Mouse (Mus musculus) MEL (cell line): ENCODE results near the gene Nsun5. TPM values are rescaled to one million over a fixed set of nuclear protein-coding genes. Genes with fewer than 3 reads are reported as not detected.
A peak's percentile ranks its signal among the peaks of the same experiment; 100 is the strongest.

Source experiments
- DNase-seq: peaks from one replicate; pipeline ENCODE4 v3.0.0; 2011; ENCODE audit warnings: low read depth, low spot score
- H3K27ac ChIP-seq: 2 replicates; pipeline ENCODE4 v1.5.1; 2012; ENCODE audit warnings: low read depth, mild to moderate bottlenecking, control low read depth, low read length, moderate library complexity; ENCODE audit not compliant: control insufficient read depth
- H3K27me3 ChIP-seq, 2 experiments: fragments of 150-350 bp in 1 of 2; sonication (generic) in 1 of 2; 2 replicates each; pipeline ENCODE4 v1.6.1; 2012; ENCODE audit warnings: low read length in 2 of 2, mild to moderate bottlenecking in 2 of 2, improper control_type of control experiment in 1 of 2, moderate library complexity in 1 of 2; ENCODE audit not compliant: insufficient read depth in 2 of 2, control insufficient read depth in 1 of 2
- H3K36me3 ChIP-seq, 2 experiments: 2 replicates each; pipeline ENCODE4 v1.6.1; 2012 to 2014; ENCODE audit warnings: low read length in 2 of 2, improper control_type of control experiment in 1 of 2, inconsistent platforms in 1 of 2, mild to moderate bottlenecking in 1 of 2; ENCODE audit not compliant: insufficient read depth in 2 of 2, control insufficient read depth in 1 of 2
- H3K4me1 ChIP-seq, 2 experiments: fragments of 150-350 bp in 1 of 2; sonication (generic) in 1 of 2; 2 replicates each; pipeline ENCODE4 v1.6.1; 2012; ENCODE audit warnings: low read length in 2 of 2, improper control_type of control experiment in 1 of 2, mild to moderate bottlenecking in 1 of 2; ENCODE audit not compliant: insufficient read depth in 2 of 2, control insufficient read depth in 1 of 2
- H3K4me3 ChIP-seq, 2 experiments: fragments of 150-350 bp in 1 of 2; sonication (generic) in 1 of 2; 2 replicates each; pipeline ENCODE4 v1.5.1; 2012; ENCODE audit warnings: low read depth in 2 of 2, low read length in 2 of 2, mild to moderate bottlenecking in 2 of 2, moderate library complexity in 2 of 2, control low read depth in 1 of 2, improper control_type of control experiment in 1 of 2; ENCODE audit not compliant: control insufficient read depth in 1 of 2, insufficient read depth in 1 of 2
- H3K79me2 ChIP-seq: 2 replicates; pipeline ENCODE4 v1.6.1; 2012; ENCODE audit warnings: mild to moderate bottlenecking, low read length, moderate library complexity; ENCODE audit not compliant: control insufficient read depth, poor library complexity, insufficient read depth
- H3K9ac ChIP-seq: 2 replicates; pipeline ENCODE4 v1.6.1; 2012; ENCODE audit warnings: low read depth, mild to moderate bottlenecking, control low read depth, low read length, moderate library complexity; ENCODE audit not compliant: control insufficient read depth, poor library complexity, severe bottlenecking
- H3K9me3 ChIP-seq: fragments of 150-350 bp; sonication (generic); replicated peaks from 2 replicates; pipeline ENCODE4 v1.6.1; 2012; ENCODE audit warnings: mild to moderate bottlenecking, low read length, improper control_type of control experiment, moderate library complexity; ENCODE audit not compliant: insufficient read depth
- BHLHE40 ChIP-seq: IDR thresholded peaks from 2 replicates; pipeline ENCODE4 v1.6.1; 2012; ENCODE audit warnings: low read depth, mild to moderate bottlenecking, inconsistent platforms, low read length, improper control_type of control experiment, borderline replicate concordance
- CHD1 ChIP-seq: IDR thresholded peaks from 2 replicates; pipeline ENCODE4 v1.6.1; 2012; ENCODE audit warnings: low read depth, mild to moderate bottlenecking, inconsistent platforms, low read length, improper control_type of control experiment
- CTCF ChIP-seq, 3 experiments: IDR thresholded peaks in 2 of 3; conservative IDR thresholded peaks in 1 of 3; 2 replicates each; pipeline ENCODE4 v1.5.1; 2011 to 2012; ENCODE audit warnings: low read length in 3 of 3, low read depth in 2 of 3, mild to moderate bottlenecking in 2 of 3, improper control_type of control experiment in 1 of 3, inconsistent platforms in 1 of 3, mixed read lengths in 1 of 3, moderate library complexity in 1 of 3; ENCODE audit not compliant: control insufficient read depth in 1 of 3, insufficient read depth in 1 of 3, poor library complexity in 1 of 3, severe bottlenecking in 1 of 3
- E2F4 ChIP-seq: IDR thresholded peaks from 2 replicates; pipeline ENCODE4 v1.6.1; 2011; ENCODE audit warnings: low read depth, low read length, improper control_type of control experiment, borderline replicate concordance
- EP300 ChIP-seq, 2 experiments: IDR thresholded peaks; 2 replicates each; pipeline ENCODE4 v1.6.1; 2011; ENCODE audit warnings: improper control_type of control experiment in 2 of 2, low read length in 2 of 2, low read depth in 1 of 2, mild to moderate bottlenecking in 1 of 2
- GABPA ChIP-seq: IDR thresholded peaks from 2 replicates; pipeline ENCODE4 v1.6.1; 2012; ENCODE audit warnings: low read depth, mild to moderate bottlenecking, inconsistent platforms, low read length, improper control_type of control experiment, moderate library complexity
- GATA1 ChIP-seq: IDR thresholded peaks from 2 replicates; pipeline ENCODE4 v1.6.1; 2011; ENCODE audit warnings: low read depth, low read length, improper control_type of control experiment
- KAT2A ChIP-seq: conservative IDR thresholded peaks from 2 replicates; pipeline ENCODE4 v1.6.1; 2012; ENCODE audit warnings: low read depth, low read length, improper control_type of control experiment, inconsistent platforms
- MAFK ChIP-seq: IDR thresholded peaks from 2 replicates; pipeline ENCODE4 v1.6.1; 2011; ENCODE audit warnings: low read depth, mild to moderate bottlenecking, low read length, improper control_type of control experiment, borderline replicate concordance
- MAZ ChIP-seq: IDR thresholded peaks from 2 replicates; pipeline ENCODE4 v1.6.1; 2012; ENCODE audit warnings: low read depth, mild to moderate bottlenecking, inconsistent platforms, low read length, improper control_type of control experiment
- MYB ChIP-seq: IDR thresholded peaks from 2 replicates; pipeline ENCODE4 v1.6.1; 2011; ENCODE audit warnings: mild to moderate bottlenecking, low read depth, low read length, improper control_type of control experiment
- NRF1 ChIP-seq: IDR thresholded peaks from 2 replicates; pipeline ENCODE4 v1.6.1; 2014; ENCODE audit warnings: low read depth, mild to moderate bottlenecking, inconsistent platforms, low read length, improper control_type of control experiment, moderate library complexity; ENCODE audit not compliant: poor library complexity, insufficient read depth, severe bottlenecking
- POLR2AphosphoS5 ChIP-seq: IDR thresholded peaks from 2 replicates; pipeline ENCODE4 v1.6.1; 2012; ENCODE audit warnings: low read depth, borderline replicate concordance, mild to moderate bottlenecking, inconsistent platforms, low read length, moderate library complexity, mixed read lengths
- RAD21 ChIP-seq: IDR thresholded peaks from 2 replicates; pipeline ENCODE4 v1.6.1; 2011; ENCODE audit warnings: mild to moderate bottlenecking, low read depth, low read length, improper control_type of control experiment
- RCOR1 ChIP-seq: IDR thresholded peaks from 2 replicates; pipeline ENCODE4 v1.6.1; 2012; ENCODE audit warnings: low read depth, mild to moderate bottlenecking, inconsistent platforms, low read length, improper control_type of control experiment
- SIN3A ChIP-seq: IDR thresholded peaks from 2 replicates; pipeline ENCODE4 v1.6.1; 2012; ENCODE audit warnings: low read length, improper control_type of control experiment, inconsistent platforms
- SMC3 ChIP-seq: IDR thresholded peaks from 2 replicates; pipeline ENCODE4 v1.6.1; 2011; ENCODE audit warnings: low read depth, low read length, improper control_type of control experiment
- TCF12 ChIP-seq: IDR thresholded peaks from 2 replicates; pipeline ENCODE4 v1.6.1; 2014; ENCODE audit warnings: low read depth, mild to moderate bottlenecking, inconsistent platforms, low read length, improper control_type of control experiment, moderate library complexity
- UBTF ChIP-seq: IDR thresholded peaks from 2 replicates; pipeline ENCODE4 v1.6.1; 2012; ENCODE audit warnings: low read depth, mild to moderate bottlenecking, inconsistent platforms, low read length, improper control_type of control experiment, moderate library complexity, borderline replicate concordance; ENCODE audit not compliant: insufficient read depth
- polyA plus RNA-seq, 2 experiments: library from polyadenylated mRNA; stranded (reverse) in 1 of 2; unstranded in 1 of 2; fragments of >175 nt in 1 of 2; fragments of >200 nt in 1 of 2; gene quantifications; 2 replicates each; pipeline versions ENCODE4 v1.2.1 to v1.2.4; 2012; ENCODE audit warnings: low replicate concordance in 2 of 2, low read depth in 1 of 2; ENCODE audit not compliant: insufficient read length in 2 of 2, insufficient read depth in 1 of 2, missing spikeins in 1 of 2
- total RNA-seq: library from RNA; depleted of rRNA; stranded (reverse); fragments of 300-350 nt; gene quantifications from 2 replicates; pipeline ENCODE4 v1.2.3, GENCODE M21; 2012

The Nsun5 gene
- total and polyA plus RNA-seq, 3 experiments = 90.0 to 178 (median 97.5) TPM

DNA sequence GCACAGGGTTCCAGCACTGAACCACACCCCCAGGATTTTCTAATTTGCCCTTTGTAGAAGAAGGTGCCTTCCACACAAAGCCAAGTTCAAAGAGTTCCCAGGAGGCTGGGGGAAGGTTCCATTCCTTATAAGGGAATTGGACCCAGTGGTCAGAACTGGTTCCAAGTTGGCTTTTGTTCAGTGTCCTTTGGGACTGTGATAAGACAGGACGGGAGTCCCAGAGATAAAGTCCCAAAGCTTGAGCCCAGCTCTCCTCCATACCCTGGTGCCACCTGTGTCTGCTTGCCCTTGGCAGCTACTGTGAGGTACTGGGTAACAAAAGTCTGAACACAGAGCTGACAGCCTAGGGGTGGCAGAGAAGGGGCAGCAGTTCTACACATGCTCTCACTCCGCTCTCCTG is 10.0 kb upstream of the Nsun5 start:
- no peaks in the 10 kb centered on the region for H3K79me2 ChIP-seq
- H3K4me3 ChIP-seq = no peak overlapping the region
- H3K27ac ChIP-seq = no peak overlapping the region
- H3K9me3 ChIP-seq = no peaks in the 10 kb centered on the region
- no peak overlapping the region for H3K9ac ChIP-seq
- no peak for DNase-seq
- H3K4me1 ChIP-seq = no peaks in the 10 kb centered on the region
- H3K27me3 ChIP-seq = peaks cover 2 to 5% of the 10 kb centered on the region in 2 experiments; a peak in 3 of 4 replicates
- TF ChIP-seq TCF12 = no peak
- no peak for TF ChIP-seq SIN3A
- no peak for TF ChIP-seq GATA1
- TF ChIP-seq UBTF = no peak
- TF ChIP-seq EP300 (IDR thresholded peaks at IDR 0.05; ENCODE audit: low read depth in 1 of 2, low read length in 2 of 2) = no peak
- no peak for TF ChIP-seq MAZ
- TF ChIP-seq E2F4 = no peak
- no peak for TF ChIP-seq KAT2A
- no peak for TF ChIP-seq RCOR1
- no peak for TF ChIP-seq MAFK
- TF ChIP-seq POLR2AphosphoS5 = no peak
- no peak for TF ChIP-seq BHLHE40
- TF ChIP-seq SMC3 = no peak
- no peak for TF ChIP-seq NRF1
- no peak for TF ChIP-seq GABPA
- TF ChIP-seq MYB = no peak
- TF ChIP-seq RAD21 = no peak
- no peak for TF ChIP-seq CHD1
- TF ChIP-seq CTCF (IDR thresholded peaks at IDR 0.05 in 2 of 3, conservative IDR thresholded peaks at IDR 0.05 in 1 of 3; ENCODE audit: control insufficient read depth in 1 of 3, insufficient read depth in 1 of 3, low read depth in 2 of 3, low read length in 3 of 3, poor library complexity in 1 of 3, severe bottlenecking in 1 of 3) = no peak
- H3K36me3 ChIP-seq = no peaks in the 10 kb centered on the region

- no peak for DNase-seq
- no peak overlapping the region for H3K4me3 ChIP-seq
- H3K27ac ChIP-seq = no peak overlapping the region
- TF ChIP-seq SIN3A = no peak
- 0 out of 2 replicates have a peak, but pooled peaks have one; percentile 19 for TF ChIP-seq MAFK
- H3K9me3 ChIP-seq = no peaks in the 10 kb centered on the region
- no peaks in the 10 kb centered on the region for H3K79me2 ChIP-seq
- peaks cover 2% of the 10 kb centered on the region in 2 experiments; a peak in 3 of 4 replicates for H3K27me3 ChIP-seq
- H3K36me3 ChIP-seq = no peaks in the 10 kb centered on the region
- no peak overlapping the region for H3K9ac ChIP-seq
- H3K4me1 ChIP-seq = no peaks in the 10 kb centered on the region
These were observed 7.2 kb upstream of the Nsun5 start for GRCm38 (mm10) chr5:135362572-135362971.
